Mouse (Mus musculus) ES-Bruce4 (cell line): ENCODE results near the gene Zdhhc5. TPM values are rescaled to one million over a fixed set of nuclear protein-coding genes. Genes with fewer than 3 reads are reported as not detected.
"Not testable (repeated sequence)": the region's sequence is repeated elsewhere in the genome, so short reads cannot be mapped to it uniquely, and the experiment has no call there.

Experiments used
- H3K27ac ChIP-seq: 2 replicates; pipeline ENCODE4 v1.5.1; 2012; ENCODE audit warnings: low read length, inconsistent platforms; ENCODE audit not compliant: insufficient read depth
- H3K27me3 ChIP-seq: 2 replicates; pipeline ENCODE4 v1.6.1; 2012; ENCODE audit warnings: mild to moderate bottlenecking, low read length, inconsistent platforms; ENCODE audit not compliant: control insufficient read depth, poor library complexity, insufficient read depth, severe bottlenecking
- H3K36me3 ChIP-seq: 2 replicates; pipeline ENCODE4 v1.6.1; 2012; ENCODE audit warnings: inconsistent platforms, mild to moderate bottlenecking, low read length, moderate library complexity; ENCODE audit not compliant: control insufficient read depth, poor library complexity, insufficient read depth, severe bottlenecking
- H3K4me1 ChIP-seq: one replicate; pipeline ENCODE4 v1.8.1; 2011; ENCODE audit warnings: low read length; ENCODE audit not compliant: control insufficient read depth, insufficient read depth
- H3K4me3 ChIP-seq: 2 replicates; pipeline ENCODE4 v1.5.1; 2011; ENCODE audit warnings: low read depth, mild to moderate bottlenecking, low read length
- H3K9ac ChIP-seq: 2 replicates; pipeline ENCODE4 v1.6.1; 2012; ENCODE audit warnings: low read depth, mild to moderate bottlenecking, inconsistent platforms; ENCODE audit not compliant: poor library complexity, severe bottlenecking
- H3K9me3 ChIP-seq: replicated peaks from 2 replicates; pipeline ENCODE4 v1.6.1; 2012; ENCODE audit warnings: mild to moderate bottlenecking, low read length, inconsistent platforms; ENCODE audit not compliant: control insufficient read depth, poor library complexity, insufficient read depth, severe bottlenecking
- CTCF ChIP-seq: IDR thresholded peaks from one replicate; pipeline ENCODE4 v1.8.1; 2011; ENCODE audit warnings: low read depth, low read length
- EP300 ChIP-seq: IDR thresholded peaks from 2 replicates; pipeline ENCODE4 v1.6.1; 2011; ENCODE audit warnings: low read depth, low read length; ENCODE audit not compliant: insufficient read depth
- POLR2A ChIP-seq: IDR thresholded peaks from one replicate; pipeline ENCODE4 v1.8.1; 2011; ENCODE audit warnings: low read length; ENCODE audit not compliant: insufficient read depth
- polyA plus RNA-seq: library from polyadenylated mRNA; stranded (reverse); fragments of >200 nt; gene quantifications from 2 replicates; pipeline ENCODE4 v1.2.4, GENCODE M21; 2011; ENCODE audit warnings: low read depth; ENCODE audit not compliant: missing spikeins, insufficient read depth, insufficient read length

Zdhhc5 gene
- polyA plus RNA-seq, 1 experiment: 42.4 TPM

- Histone ChIP-seq H3K9ac (peak within 1 kb of the TSS; percentile 85), H3K27me3 (no peaks in the 10 kb centered on the region), H3K4me1 (no peaks in the 10 kb centered on the region), H3K36me3 (peaks cover 37% of the 10 kb centered on the region), H3K4me3 (peak within 1 kb of the TSS; percentile 98), H3K27ac (peak within 1 kb of the TSS; percentile 51; the same call in 1 of the 2 replicates), H3K9me3 (no peaks in the 10 kb centered on the region)
- peak; percentile 48 for TF ChIP-seq POLR2A
- no peak for TF ChIP-seq EP300
Measured at GRCm38 (mm10) chr2:84677968-84678880, 36.8 kb downstream of the Zdhhc5 start, which contains the start of the genes Gm28635 and Med19. TSS of gene Gm28635 (minus strand) at chr2:84678041. TSS of gene Med19 (plus strand) at chr2:84678402.

DNA sequence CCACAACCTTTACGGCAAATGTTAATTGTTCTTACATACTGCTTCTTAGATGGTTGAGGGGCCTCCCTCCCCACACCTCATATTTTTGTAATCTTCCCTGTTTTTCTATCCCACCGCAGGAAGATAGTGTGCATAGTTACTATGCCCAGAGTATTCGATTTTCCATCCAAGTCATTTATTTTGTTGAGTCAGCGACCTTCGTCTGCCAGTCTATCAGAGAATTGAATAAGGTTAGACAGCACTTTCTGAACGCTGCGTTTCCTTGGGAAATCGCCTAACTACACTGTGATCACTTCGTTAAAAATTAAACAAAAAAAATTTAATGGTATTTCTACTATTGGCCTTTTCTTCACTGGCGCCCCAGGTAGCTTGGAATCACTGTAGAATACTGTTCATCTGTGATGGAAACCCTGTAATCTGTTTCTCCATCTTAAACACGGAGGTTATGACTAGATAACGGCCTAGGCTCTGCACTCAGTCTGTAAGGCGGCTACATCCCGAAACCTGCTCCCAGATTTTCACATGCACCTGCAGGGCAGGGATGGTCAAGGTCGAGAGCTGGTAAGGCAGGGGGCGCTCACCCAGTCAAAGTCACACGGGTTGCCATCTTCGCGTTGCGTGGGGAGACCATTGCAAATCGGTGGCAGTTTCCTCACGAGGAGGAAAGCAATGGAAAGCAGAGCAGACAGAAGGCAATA, 37.6 kb downstream of the Zdhhc5 start:
- TF ChIP-seq CTCF (peak; percentile 35), POLR2A (no peak), EP300 (no peak)
- Histone ChIP-seq H3K4me1 (no peaks in the 10 kb centered on the region), H3K4me3 (peak overlapping the region; percentile 94), H3K9ac (peak overlapping the region; percentile 79), H3K27me3 (no peaks in the 10 kb centered on the region), H3K36me3 (peaks cover 45% of the 10 kb centered on the region), H3K9me3 (no peaks in the 10 kb centered on the region), H3K27ac (peak overlapping the region; percentile 51; the same call in 1 of the 2 replicates)

DNA sequence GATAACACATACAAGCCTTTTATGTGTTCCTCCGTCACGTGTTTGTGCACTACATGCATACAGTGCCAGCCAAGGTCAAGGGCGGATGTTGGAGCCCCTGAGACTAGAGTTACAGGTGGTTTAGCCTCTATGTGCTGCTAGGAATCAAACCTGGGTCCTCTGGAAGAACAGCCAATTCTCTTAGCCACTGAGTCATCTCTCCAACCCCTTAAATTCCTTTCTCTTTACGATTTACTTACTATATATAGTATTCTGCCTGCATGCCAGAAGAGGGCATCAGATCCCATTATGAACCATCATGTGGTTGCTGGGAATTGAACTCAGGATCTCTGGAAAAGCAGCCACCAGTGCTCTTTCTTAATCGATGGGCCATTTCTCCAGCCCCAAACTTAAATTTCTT, 43.4 kb downstream of the Zdhhc5 start:
- H3K27me3 ChIP-seq, H3K9me3 ChIP-seq, H3K4me3 ChIP-seq, H3K4me1 ChIP-seq: not testable (repeated sequence)
- peak overlapping the region; percentile 97 for H3K9ac ChIP-seq
- peaks cover 56% of the 10 kb centered on the region for H3K36me3 ChIP-seq
- 0 out of 2 replicates have a peak overlapping the region, but pooled peaks have one; percentile 98 for H3K27ac ChIP-seq

- H3K9ac ChIP-seq: peak within 1 kb of the TSS; percentile 97
- H3K9me3 ChIP-seq: no peaks in the 10 kb centered on the region
- H3K27me3 ChIP-seq: no peaks in the 10 kb centered on the region
- peak within 1 kb of the TSS; percentile 99 for H3K27ac ChIP-seq
- TF ChIP-seq EP300 (no peak), POLR2A (no peak), CTCF (no peak)
- H3K4me1 ChIP-seq: no peaks in the 10 kb centered on the region
- peaks cover 46% of the 10 kb centered on the region for H3K36me3 ChIP-seq
- H3K4me3 ChIP-seq: peak within 1 kb of the TSS; percentile 95
Measured at GRCm38 (mm10) chr2:84670569-84670933, 44.4 kb downstream of the Zdhhc5 start, which contains the start of gene Selenoh. TSS of gene Selenoh (minus strand) at chr2:84670770.

DNA sequence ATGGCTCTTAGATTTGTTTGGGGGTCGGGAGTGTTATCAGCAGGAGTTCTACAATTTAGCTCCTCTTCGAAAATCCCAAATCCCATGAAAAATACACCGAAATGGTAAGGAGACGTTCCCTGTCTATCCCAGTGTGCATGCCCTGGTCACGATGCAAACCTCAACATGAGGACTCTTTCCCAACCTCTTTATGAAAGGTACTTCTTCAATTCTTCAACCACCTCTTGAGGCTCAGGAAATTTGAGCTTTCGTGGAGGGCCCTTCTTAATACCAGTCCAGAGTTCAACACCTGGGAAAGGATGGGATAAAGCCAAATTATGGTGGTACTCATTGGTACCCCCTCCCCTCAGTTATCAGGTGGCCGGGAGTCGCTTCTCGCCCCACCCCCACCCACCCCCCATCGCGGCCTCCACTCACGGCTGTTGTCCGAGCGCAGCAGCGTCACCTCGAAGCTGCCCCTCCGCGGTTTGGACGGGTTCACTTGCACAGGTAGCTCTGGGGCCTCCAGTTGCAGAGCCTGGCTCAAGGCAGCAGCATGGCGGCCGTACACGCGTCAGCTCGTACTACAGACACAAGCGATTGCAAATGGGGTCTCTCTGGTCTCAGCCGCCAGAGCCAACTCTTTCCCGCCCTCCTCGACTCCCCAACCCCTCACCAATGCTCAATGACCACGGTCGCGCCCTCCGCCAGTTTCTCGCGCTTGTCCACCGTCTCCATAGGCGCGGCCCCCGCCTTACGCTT, 45.0 kb downstream of the Zdhhc5 start:
- Histone ChIP-seq H3K27ac (peak overlapping the region; percentile 99), H3K9ac (peak overlapping the region; percentile 97), H3K36me3 (peaks cover 40% of the 10 kb centered on the region), H3K9me3 (no peaks in the 10 kb centered on the region), H3K4me3 (peak overlapping the region; percentile 95), H3K27me3 (no peaks in the 10 kb centered on the region), H3K4me1 (no peaks in the 10 kb centered on the region)
- TF ChIP-seq EP300: no peak
- no peak for TF ChIP-seq CTCF

DNA sequence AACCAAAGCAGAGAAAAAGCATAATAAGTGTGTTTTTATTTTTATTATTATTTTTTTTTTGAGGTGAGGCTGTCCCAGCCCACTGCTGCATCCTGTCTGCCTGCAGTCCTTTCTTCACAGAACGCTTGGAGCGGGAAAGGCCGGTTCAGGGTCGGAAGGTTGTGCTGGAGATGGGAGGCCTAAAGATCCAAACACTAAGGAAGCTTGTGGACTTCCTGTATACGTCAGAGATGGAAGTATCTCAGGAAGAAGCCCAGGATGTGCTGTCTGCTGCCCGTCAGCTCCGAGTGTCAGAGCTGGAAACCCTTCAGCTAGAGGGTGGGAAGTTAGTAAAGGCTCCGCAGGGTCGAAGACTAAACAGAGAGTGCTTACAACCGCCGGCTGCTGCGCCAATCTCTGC, 48.9 kb downstream of the Zdhhc5 start:
- Histone ChIP-seq H3K27me3 (no peaks in the 10 kb centered on the region), H3K4me3 (no peak overlapping the region), H3K4me1 (no peaks in the 10 kb centered on the region), H3K9me3 (no peaks in the 10 kb centered on the region), H3K27ac (no peak overlapping the region), H3K9ac (no peak overlapping the region), H3K36me3 (peaks cover 16% of the 10 kb centered on the region)
- TF ChIP-seq POLR2A (no peak), EP300 (no peak), CTCF (no peak)
